Comparison of ENCODE assay signal across 32 mouse cellular contexts in the genomic region with DNA sequence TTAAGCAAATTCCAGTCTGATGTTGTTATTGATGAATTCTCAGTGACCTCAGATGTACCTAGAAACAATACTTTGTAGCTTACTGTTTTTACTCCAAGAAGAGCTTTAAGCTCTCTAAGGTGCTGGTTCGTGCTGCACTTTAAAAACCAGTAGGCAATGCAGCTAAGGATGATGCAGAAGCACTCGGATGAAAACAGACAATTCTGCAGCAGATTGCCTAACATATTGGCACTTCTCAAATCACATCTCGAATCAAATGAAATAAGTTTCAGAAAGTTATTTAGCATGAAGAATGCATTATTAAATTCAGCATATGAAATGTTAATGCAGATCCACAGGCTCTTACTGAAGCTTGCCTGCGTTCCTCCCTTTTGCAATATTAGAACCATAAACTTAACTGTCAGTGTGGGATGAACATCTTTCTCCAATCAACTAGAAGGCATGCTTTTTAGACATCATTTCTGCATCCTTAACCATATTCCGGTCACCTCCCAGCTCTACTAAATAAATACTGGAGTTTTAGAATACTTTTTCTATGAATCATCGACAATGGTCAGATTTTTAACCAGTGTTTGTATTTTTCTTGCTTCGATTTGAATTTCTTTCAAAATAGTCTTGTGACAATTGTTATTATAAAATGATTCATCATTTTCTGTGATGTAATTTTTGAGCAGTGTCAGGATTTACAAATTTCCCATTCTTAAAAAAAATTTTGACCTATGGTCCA.
DNase-seq lines count a peak whose midpoint lies in the region; ATAC-seq lines count a peak whose summit lies in the region.
"Had no signal": no experiment of that assay in that cellular context is flagged by ENCODE, and none has a peak within 500 bp of the region (broad histone marks: within the 10 kb centered on the region; RNA-seq: fewer than 3 reads in every experiment).

No protein-coding gene starts in this region.

- H3K4me3 ChIP-seq in hindbrain, embryonic 13.5 days: no peak overlapping the region
- H3K4me3 ChIP-seq: embryonic facial prominence, embryonic 10.5 days; embryonic facial prominence, embryonic 13.5 days; forebrain, embryonic 10.5 days; forebrain, embryonic 13.5 days; heart, embryonic 12.5 days; heart, embryonic 15.5 days; hindbrain, embryonic 10.5 days had no signal

- 85% methylated on average over 7 of the region's 7 CpGs for WGBS in hindbrain, embryonic 13.5 days

- no peaks in the 10 kb centered on the region for H3K27me3 ChIP-seq in hindbrain, embryonic 13.5 days
- H3K27me3 ChIP-seq: embryonic facial prominence, embryonic 13.5 days; forebrain, embryonic 13.5 days; heart, embryonic 12.5 days; heart, embryonic 15.5 days; Patski had no signal

- no peaks in the 10 kb centered on the region for H3K9me3 ChIP-seq in hindbrain, embryonic 13.5 days
- H3K9me3 ChIP-seq: embryonic facial prominence, embryonic 10.5 days; embryonic facial prominence, embryonic 13.5 days; forebrain, embryonic 10.5 days; forebrain, embryonic 13.5 days; heart, embryonic 12.5 days; heart, embryonic 15.5 days; hindbrain, embryonic 10.5 days had no signal

- ATAC-seq in frontal cortex, adult (ENCODE audit: low TSS enrichment): peak; percentile 57
- no peak for ATAC-seq in hindbrain, embryonic 13.5 days (ENCODE audit: low FRiP score)
- ATAC-seq: CD4-positive, CD25-positive, alpha-beta regulatory T cell, adult 4 months; forebrain, embryonic 13.5 days; forebrain, embryonic 16.5 days; hindbrain, postnatal 0 days; inflammation-experienced regulatory T-cells, adult 6 months; Patski had no signal

- DNase-seq in frontal cortex, postnatal 10 days (ENCODE audit: low spot score in 2 of 2): no peak
- peak; percentile 30 for DNase-seq in layer of hippocampus, adult 9-11 months
- no peak for DNase-seq in layer of hippocampus, adult 8-10 months (ENCODE audit: low spot score in 2 of 2)
- DNase-seq in brain, adult 2 months (ENCODE audit: low read depth, low spot score): peak; percentile 39
- DNase-seq in retina, postnatal 1 day: peak; percentile 16
- no peak for DNase-seq in ovary, adult 18-20 months (ENCODE audit: low spot score)
- DNase-seq: adrenal gland, postnatal 10 days; adrenal gland, postnatal 36 days; cerebellum, adult 11 months; cerebellum, adult 2 months; cerebellum, adult 9-11 months; cerebellum, postnatal 25 days; embryo, embryonic 11 days; gastrocnemius, postnatal 25 days; heart, adult 18-20 months; heart, postnatal 10 days; heart, postnatal 36 days had no signal

- H3K4me1 ChIP-seq in hindbrain, embryonic 13.5 days (replicated peaks): 0 out of 2 replicates have a peak, but pooled peaks cover 2% of the 10 kb centered on the region
- H3K4me1 ChIP-seq: embryonic facial prominence, embryonic 10.5 days; embryonic facial prominence, embryonic 13.5 days; forebrain, embryonic 10.5 days; heart, embryonic 12.5 days; heart, embryonic 15.5 days; hindbrain, embryonic 10.5 days had no signal

- no peak overlapping the region for H3K9ac ChIP-seq in hindbrain, embryonic 13.5 days
- H3K9ac ChIP-seq: embryonic facial prominence, embryonic 13.5 days; forebrain, embryonic 13.5 days; heart, embryonic 12.5 days; heart, embryonic 15.5 days; hindbrain, embryonic 14.5 days had no signal

- no peak overlapping the region for H3K27ac ChIP-seq in hindbrain, embryonic 13.5 days
- H3K27ac ChIP-seq: embryonic facial prominence, embryonic 10.5 days; embryonic facial prominence, embryonic 13.5 days; forebrain, embryonic 10.5 days; forebrain, embryonic 13.5 days; heart, embryonic 15.5 days; hindbrain, embryonic 10.5 days; hindbrain, embryonic 14.5 days; hindbrain, postnatal 0 days had no signal

- H3K4me2 ChIP-seq in hindbrain, embryonic 13.5 days: no peak overlapping the region
- H3K4me2 ChIP-seq: embryonic facial prominence, embryonic 13.5 days; forebrain, embryonic 13.5 days; heart, embryonic 12.5 days; heart, embryonic 15.5 days; hindbrain, embryonic 14.5 days had no signal

- H3K36me3 ChIP-seq in hindbrain, embryonic 13.5 days: no peaks in the 10 kb centered on the region
- H3K36me3 ChIP-seq: embryonic facial prominence, embryonic 10.5 days; embryonic facial prominence, embryonic 13.5 days; forebrain, embryonic 10.5 days; heart, embryonic 12.5 days; heart, embryonic 15.5 days; hindbrain, embryonic 10.5 days had no signal

Comparison
In these comparisons a context has a peak if more than half of its experiments do, and no peak if none do; other contexts are left out.
1. DNase-seq: peak in layer of hippocampus, adult 9-11 months (single experiment), brain, adult 2 months (single experiment) and retina, postnatal 1 day (single experiment); none in frontal cortex, postnatal 10 days (0 of 2), layer of hippocampus, adult 8-10 months (0 of 2) and ovary, adult 18-20 months (single experiment).